Mouse (Mus musculus): ENCODE results near the gene Calhm1. TPM values are rescaled to one million over a fixed set of nuclear protein-coding genes. Genes with fewer than 3 reads are reported as not detected.
A peak's percentile ranks its signal among the peaks of the same experiment; 100 is the strongest.
"Not testable (repeated sequence)": the region's sequence is repeated elsewhere in the genome, so short reads cannot be mapped to it uniquely, and the experiment has no call there.

Gene Calhm1
- total RNA-seq, 2 experiments from 2014 or later = not detected

DNA sequence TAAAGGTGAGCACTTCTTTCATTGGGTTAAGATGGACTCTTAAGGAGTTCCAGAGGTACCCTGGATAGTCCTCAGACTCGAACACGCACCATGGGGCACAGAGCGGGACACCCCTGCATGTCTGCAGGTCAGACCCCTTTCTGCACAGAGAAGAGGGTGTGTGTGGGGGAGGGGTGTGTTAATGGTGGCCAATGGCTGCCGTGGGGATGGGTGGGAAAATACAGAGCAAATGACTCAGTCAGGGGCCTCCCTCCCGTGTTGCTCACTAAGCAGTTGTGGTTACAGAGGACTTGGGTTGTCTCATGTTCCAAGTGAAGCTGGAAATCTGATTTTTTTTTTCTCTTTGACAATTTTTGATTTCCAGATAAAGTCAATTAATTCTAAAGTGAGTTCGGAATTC is 1.6 kb downstream of the Calhm1 start:
- intact Hi-C loops (cut with DNase I) = no loop called here
- TF ChIP-seq CTCF (IDR thresholded peaks at IDR 0.05) = no peak
- no peak overlapping the region for H3K27ac ChIP-seq
- H3K4me3 ChIP-seq = no peak overlapping the region
- no peak for DNase-seq

DNA sequence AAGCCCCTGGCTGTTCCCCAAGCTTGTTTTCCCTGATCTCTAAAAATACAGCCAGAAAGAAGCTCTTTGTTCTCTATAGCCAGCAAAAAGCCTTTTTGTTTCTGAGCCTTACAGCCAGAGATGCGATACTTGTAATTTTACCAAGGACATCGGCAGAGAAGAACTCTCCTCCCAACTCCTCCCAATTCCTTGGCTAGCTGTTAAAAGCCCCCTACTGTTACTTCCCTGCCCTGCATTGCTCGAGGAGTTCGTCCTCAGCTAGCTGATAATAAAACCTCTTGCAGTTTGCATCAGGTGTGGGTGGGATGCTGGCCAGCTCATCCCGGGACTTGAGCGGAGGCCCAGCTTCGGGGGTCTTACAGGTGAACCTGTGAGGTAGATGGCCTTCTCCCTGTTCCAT is 4.4 kb downstream of the Calhm1 start:
- DNase-seq; H3K27ac ChIP-seq; intact Hi-C loops (cut with DNase I): not testable (repeated sequence)

DNA sequence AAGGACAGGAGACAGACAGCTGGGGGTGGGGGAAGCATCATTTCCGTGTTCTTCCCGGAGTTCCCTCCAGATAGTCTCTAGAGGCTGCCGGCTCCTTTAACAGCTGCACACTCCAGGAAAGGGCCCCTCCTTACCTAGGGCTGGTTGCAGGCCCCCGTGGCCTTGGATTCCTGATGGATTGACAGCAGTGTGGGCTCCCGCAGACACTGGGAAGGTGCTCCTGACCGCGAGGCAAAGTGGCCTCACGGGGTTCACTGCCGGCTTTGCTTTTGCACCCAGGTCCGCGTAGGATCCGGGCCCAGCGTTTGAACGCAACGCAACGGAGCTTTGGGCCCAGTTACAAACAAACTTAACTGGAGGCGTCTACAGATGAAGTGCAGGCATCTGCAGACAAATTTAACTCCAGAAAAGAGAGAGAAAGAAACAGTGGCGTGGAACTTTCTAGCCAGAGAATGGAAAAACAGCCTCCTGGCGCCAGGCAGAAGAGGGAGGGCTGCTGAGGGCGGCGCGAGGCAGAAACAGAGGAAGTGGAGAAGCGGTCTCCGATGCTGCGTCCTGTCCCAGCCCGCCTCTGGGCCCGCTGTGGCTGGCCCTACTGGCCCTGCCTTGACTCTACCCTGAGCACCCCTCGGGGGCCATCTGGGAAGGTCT is 6.2 kb downstream of the Calhm1 start, which contains the start of gene Calhm2:
Calhm2 (minus strand) TSS at position 524 of the 651 bp plus-strand sequence.
- H3K27ac ChIP-seq = peak within 1 kb of the TSS; percentile 92
- peak within 1 kb of the TSS; percentile 85 for H3K4me3 ChIP-seq
- no peak for TF ChIP-seq CTCF (IDR thresholded peaks at IDR 0.05)
- intact Hi-C loops (cut with DNase I) = no loop called here
- peak; percentile 76 for DNase-seq

More for the DNA sequence above, 4.4 kb downstream of the Calhm1 start:
- H3K4me3 ChIP-seq = not testable (repeated sequence)

DNA sequence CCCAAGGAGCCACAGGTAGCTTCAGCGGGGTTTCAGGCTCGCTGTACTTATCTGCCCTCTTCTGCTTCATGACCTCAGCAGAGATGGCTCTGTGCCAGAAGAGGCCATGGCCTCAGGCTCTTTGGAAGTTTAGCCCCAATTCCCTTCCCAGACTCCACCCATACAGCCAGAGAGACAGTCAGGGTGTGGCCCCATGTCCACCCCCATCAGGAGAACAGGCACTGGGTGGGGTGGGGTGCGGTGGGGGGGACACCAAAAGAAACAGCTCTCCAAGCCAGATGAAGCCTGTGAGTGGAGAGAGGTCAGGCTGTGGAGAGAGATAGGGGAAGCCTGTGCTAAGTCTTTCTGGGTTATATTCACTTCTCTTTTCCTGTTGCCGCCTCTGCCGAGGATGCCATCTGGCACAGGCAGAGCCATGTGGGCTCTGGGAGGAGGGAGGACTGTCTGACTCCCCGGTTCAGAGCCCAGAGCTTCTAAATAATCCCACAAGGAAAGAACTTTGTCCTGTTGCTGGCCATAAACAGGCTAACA is 6.9 kb downstream of the Calhm1 start:
- Histone ChIP-seq H3K4me3 (peak overlapping the region; percentile 85), H3K27ac (peak overlapping the region; percentile 92)
- intact Hi-C loops (cut with DNase I) = no loop called here
- DNase-seq = peak; percentile 81
- TF ChIP-seq CTCF (IDR thresholded peaks at IDR 0.05) = no peak

DNA sequence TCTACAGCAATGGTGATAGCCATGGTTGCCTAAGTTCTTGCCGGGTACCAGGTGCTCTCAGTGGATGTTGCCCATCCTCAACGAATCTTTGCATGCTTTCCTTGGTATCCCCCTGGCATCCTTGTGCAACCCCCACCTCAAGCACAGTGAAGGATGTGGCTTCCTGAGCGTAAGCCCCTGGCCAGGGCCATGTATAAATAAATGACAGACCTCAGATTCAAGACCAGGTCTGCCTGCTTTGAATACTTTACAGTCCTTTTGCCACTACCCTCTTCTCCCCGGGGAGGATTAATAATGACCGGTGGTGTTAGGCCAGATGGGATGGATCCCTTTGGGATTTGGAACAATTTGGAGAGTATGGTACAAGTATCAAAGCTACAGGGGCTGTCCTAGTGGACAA is 7.9 kb downstream of the Calhm1 start:
- Histone ChIP-seq H3K27ac (peak overlapping the region; percentile 92; the same call in 1 of the 2 replicates), H3K4me3 (peak overlapping the region; percentile 85)
- intact Hi-C loops (cut with DNase I) = no loop called here
- DNase-seq = peak; percentile 14
- TF ChIP-seq CTCF (IDR thresholded peaks at IDR 0.05) = no peak

GRCm38 (mm10) chr19:47135568-47135967 is 8.5 kb downstream of the Calhm1 start:
- no peak overlapping the region for H3K27ac ChIP-seq
- intact Hi-C loops (cut with DNase I) = no loop called here
- no peak overlapping the region for H3K4me3 ChIP-seq
- DNase-seq = peak; percentile 18
- no peak for TF ChIP-seq CTCF (IDR thresholded peaks at IDR 0.05)

GRCm38 (mm10) chr19:47133161-47133560 is 10.9 kb downstream of the Calhm1 start:
- intact Hi-C loops (cut with DNase I) = no loop called here
- DNase-seq = peak; percentile 17

DNA sequence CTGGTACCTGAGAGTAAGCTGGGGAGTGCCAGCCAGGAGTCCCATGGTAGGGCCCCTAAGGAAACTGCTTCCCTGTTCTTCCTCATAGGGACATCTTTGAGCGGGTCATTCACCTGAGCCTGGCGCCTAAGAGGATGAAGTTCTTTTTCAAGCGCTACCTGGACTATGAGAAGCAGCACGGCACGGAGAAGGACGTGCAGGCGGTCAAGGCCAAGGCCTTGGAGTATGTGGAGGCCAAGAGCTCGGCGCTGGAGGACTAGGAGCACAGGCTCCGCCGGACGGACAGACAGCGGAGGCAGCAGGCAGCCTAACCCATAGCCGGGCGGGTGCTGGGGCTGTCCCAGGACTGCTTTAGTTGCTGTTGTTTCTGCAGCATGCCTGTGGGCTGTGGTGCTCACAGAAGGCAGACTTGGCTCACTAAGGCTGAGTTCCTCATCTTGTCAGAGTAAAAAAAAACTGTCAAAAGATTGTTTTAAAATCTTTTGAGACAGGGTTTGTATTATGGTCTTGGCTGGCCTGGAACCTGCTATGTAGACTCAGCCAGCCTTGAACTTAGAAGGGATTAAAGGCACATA is 13.4 kb downstream of the Calhm1 start:
- no peak for TF ChIP-seq CTCF (IDR thresholded peaks at IDR 0.05)
- Histone ChIP-seq H3K4me3 (no peak overlapping the region), H3K27ac (no peak overlapping the region)
- intact Hi-C loops (cut with DNase I) = no loop called here
- DNase-seq = no peak

More at GRCm38 (mm10) chr19:47133161-47133560, 10.9 kb downstream of the Calhm1 start:
- Histone ChIP-seq H3K4me3 (no peak overlapping the region), H3K27ac (peak overlapping the region; percentile 2; the same call in 1 of the 2 replicates)
- TF ChIP-seq CTCF (IDR thresholded peaks at IDR 0.05) = no peak

- Histone ChIP-seq H3K27ac (no peak overlapping the region), H3K4me3 (no peak overlapping the region)
- intact Hi-C loops (cut with DNase I) = no loop called here
- TF ChIP-seq CTCF (IDR thresholded peaks at IDR 0.05) = no peak
- no peak for DNase-seq
These were observed 15.2 kb downstream of the Calhm1 start for GRCm38 (mm10) chr19:47128835-47129234.

DNA sequence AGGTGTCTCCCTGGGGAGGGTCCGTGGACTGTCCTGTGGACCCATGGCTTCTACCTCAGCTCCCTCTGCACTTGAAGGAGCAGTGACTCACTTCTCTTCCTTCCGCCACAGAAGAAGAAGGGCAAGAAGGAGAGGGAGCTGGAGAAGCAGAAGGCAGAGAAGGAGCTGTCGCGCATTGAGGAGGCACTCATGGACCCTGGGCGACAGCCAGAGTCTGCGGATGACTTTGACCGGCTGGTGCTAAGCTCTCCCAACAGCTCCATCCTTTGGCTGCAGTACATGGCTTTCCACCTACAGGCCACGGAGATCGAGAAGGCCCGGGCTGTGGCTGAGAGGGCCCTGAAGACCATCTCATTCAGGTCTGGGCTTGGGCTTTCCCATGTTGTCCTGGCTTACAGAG is 15.9 kb downstream of the Calhm1 start:
- Histone ChIP-seq H3K4me3 (no peak overlapping the region), H3K27ac (no peak overlapping the region)
- intact Hi-C loops (cut with DNase I) = no loop called here
- no peak for DNase-seq
- TF ChIP-seq CTCF (IDR thresholded peaks at IDR 0.05) = no peak

- Histone ChIP-seq H3K4me3 (no peak overlapping the region), H3K27ac (no peak overlapping the region)
- intact Hi-C loops (cut with DNase I) = loop anchor here (1.0 kb wide), 1 partner anchor 46 kb away; no protein-coding TSS in a partner anchor
- no peak for DNase-seq
- peak; percentile 79 for TF ChIP-seq CTCF (IDR thresholded peaks at IDR 0.05)
These were observed 21.3 kb downstream of the Calhm1 start for GRCm38 (mm10) chr19:47122802-47123201.

DNA sequence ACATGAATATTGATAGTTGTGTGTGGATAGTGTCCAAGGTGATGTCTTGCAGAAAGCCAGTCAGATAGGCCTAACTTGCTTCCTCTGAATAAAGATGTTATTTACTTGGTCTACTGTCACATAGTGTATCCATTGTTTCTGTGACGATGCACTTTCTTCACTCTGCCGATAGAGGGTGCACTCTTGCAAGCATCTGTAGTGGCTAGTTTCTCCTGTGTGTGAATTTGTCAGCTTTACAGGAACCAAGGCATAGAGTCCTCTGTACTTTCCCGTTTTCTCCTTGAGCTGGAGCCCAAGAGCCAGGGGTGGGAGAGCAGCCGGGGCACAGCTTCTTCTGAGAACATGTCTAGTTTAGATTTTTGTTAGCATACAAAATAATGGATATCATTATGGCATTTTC is 23.0 kb downstream of the Calhm1 start:
- intact Hi-C loops (cut with DNase I) = no loop called here
- no peak overlapping the region for H3K27ac ChIP-seq
- DNase-seq = no peak
- peak; percentile 80 for TF ChIP-seq CTCF (IDR thresholded peaks at IDR 0.05)
- H3K4me3 ChIP-seq = no peak overlapping the region

DNA sequence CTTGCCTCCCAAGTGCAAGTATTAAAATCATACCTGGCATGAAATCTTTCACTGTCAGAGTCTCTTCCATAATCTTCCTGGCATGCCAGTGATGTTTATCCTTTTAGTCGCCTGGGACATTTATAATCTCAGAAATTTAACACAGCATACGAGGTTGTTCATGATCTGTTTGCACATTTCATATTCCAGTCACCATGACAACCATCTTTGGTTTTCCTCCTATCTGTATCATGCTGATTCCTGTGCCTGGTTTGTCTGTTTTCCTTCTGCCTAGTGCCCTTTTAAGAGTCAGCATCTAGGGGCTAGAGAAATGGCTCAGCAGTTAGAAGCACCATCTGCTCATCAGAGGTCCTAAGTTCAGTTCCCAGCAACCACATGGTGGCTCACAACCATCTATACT is 25.4 kb downstream of the Calhm1 start:
- intact Hi-C loops (cut with DNase I) = no loop called here
- Histone ChIP-seq H3K4me3 (no peak overlapping the region), H3K27ac (no peak overlapping the region)
- DNase-seq = no peak
- TF ChIP-seq CTCF (IDR thresholded peaks at IDR 0.05) = no peak

Data from gastrocnemius, adult 2 months (tissue).